10 mouse cellular contexts compared by ENCODE assay signal in genomic region chr1:83870853-83871567, GRCm38 (mm10).
A peak's percentile ranks its signal among the peaks of the same experiment; 100 is the strongest.
DNase-seq lines count a peak whose midpoint lies in the region; ATAC-seq and TF ChIP-seq lines count a peak whose summit lies in the region.
"Had no signal": no experiment of that assay in that cellular context is flagged by ENCODE, and none has a peak within 500 bp of the region (broad histone marks: within the 10 kb centered on the region; RNA-seq: fewer than 3 reads in every experiment).

No protein-coding gene starts in this region.

- no peaks in the 10 kb centered on the region for H3K36me3 ChIP-seq in kidney, embryonic 14.5 days (ENCODE audit: control insufficient read depth, insufficient read depth, low read length)
- H3K36me3 ChIP-seq in kidney, adult 2 months (ENCODE audit: control insufficient read depth, insufficient read depth, low read length) = no peaks in the 10 kb centered on the region
- H3K36me3 ChIP-seq in embryonic facial prominence, embryonic 15.5 days = no peaks in the 10 kb centered on the region
- no peaks in the 10 kb centered on the region for H3K36me3 ChIP-seq in intestine, embryonic 16.5 days (ENCODE audit: control insufficient read depth, insufficient read depth, low read length)
- H3K36me3 ChIP-seq: liver, embryonic 15.5 days had no signal

- H3K4me3 ChIP-seq in kidney, embryonic 14.5 days (ENCODE audit: low read length) = no peak overlapping the region
- no peak overlapping the region for H3K4me3 ChIP-seq in kidney, adult 2 months (ENCODE audit: insufficient read depth, low read depth, low read length)
- H3K4me3 ChIP-seq in embryonic facial prominence, embryonic 15.5 days (replicated peaks) = no peak overlapping the region
- no peak overlapping the region for H3K4me3 ChIP-seq in intestine, embryonic 16.5 days (ENCODE audit: low read length)
- H3K4me3 ChIP-seq: erythroblast, embryonic 14.5 days; liver, embryonic 15.5 days had no signal

- no peak for DNase-seq in kidney, adult 2 months
- peak; percentile 11 for DNase-seq in ovary, postnatal 14 days (ENCODE audit: low spot score)
- DNase-seq in thymus, postnatal 25 days = no peak
- DNase-seq in adrenal gland, postnatal 36 days = no peak
- DNase-seq in testis, postnatal 10 days (ENCODE audit: low spot score) = no peak

- no peaks in the 10 kb centered on the region for H3K9me3 ChIP-seq in kidney, embryonic 14.5 days (ENCODE audit: control insufficient read depth, low read length)
- H3K9me3 ChIP-seq in embryonic facial prominence, embryonic 15.5 days (replicated peaks) = no peaks in the 10 kb centered on the region
- H3K9me3 ChIP-seq in intestine, embryonic 16.5 days (ENCODE audit: control insufficient read depth, low read length) = no peaks in the 10 kb centered on the region
- H3K9me3 ChIP-seq: liver, embryonic 15.5 days had no signal

- H3K27me3 ChIP-seq in kidney, embryonic 14.5 days (ENCODE audit: control insufficient read depth, insufficient read depth, low read length) = no peaks in the 10 kb centered on the region
- H3K27me3 ChIP-seq in kidney, adult 2 months (replicated peaks; ENCODE audit: control insufficient read depth, insufficient read depth, low read length) = no peaks in the 10 kb centered on the region
- 0 out of 2 replicates have a peak, but pooled peaks cover 9% of the 10 kb centered on the region for H3K27me3 ChIP-seq in embryonic facial prominence, embryonic 15.5 days
- no peaks in the 10 kb centered on the region for H3K27me3 ChIP-seq in intestine, embryonic 16.5 days (replicated peaks; ENCODE audit: control insufficient read depth, insufficient read depth, low read length)
- H3K27me3 ChIP-seq: liver, embryonic 15.5 days had no signal

- no peak overlapping the region for H3K9ac ChIP-seq in kidney, embryonic 14.5 days (ENCODE audit: low read depth, low read length)
- no peak overlapping the region for H3K9ac ChIP-seq in embryonic facial prominence, embryonic 15.5 days
- no peak overlapping the region for H3K9ac ChIP-seq in intestine, embryonic 16.5 days (ENCODE audit: low read depth, low read length)
- H3K9ac ChIP-seq: liver, embryonic 15.5 days had no signal

- 0 out of 2 replicates have a peak, but pooled peaks cover 4% of the 10 kb centered on the region for H3K4me1 ChIP-seq in kidney, embryonic 14.5 days (ENCODE audit: control insufficient read depth, insufficient read depth, low read length)
- H3K4me1 ChIP-seq in kidney, adult 2 months (ENCODE audit: control insufficient read depth, insufficient read depth, low read length) = no peaks in the 10 kb centered on the region
- peaks cover 6% of the 10 kb centered on the region; the same call in 1 of the 2 replicates for H3K4me1 ChIP-seq in embryonic facial prominence, embryonic 15.5 days
- H3K4me1 ChIP-seq in intestine, embryonic 16.5 days (ENCODE audit: control insufficient read depth, insufficient read depth, low read length) = no peaks in the 10 kb centered on the region
- H3K4me1 ChIP-seq: liver, embryonic 15.5 days had no signal

- 20% methylated on average over 5 of the region's 5 CpGs for WGBS in kidney, embryonic 14.5 days
- WGBS in kidney, adult 2 months = 27% methylated on average over 5 of the region's 5 CpGs
- 15% methylated on average over 5 of the region's 5 CpGs for WGBS in embryonic facial prominence, embryonic 15.5 days
- 38% methylated on average over 5 of the region's 5 CpGs for WGBS in intestine, embryonic 16.5 days

- H3K27ac ChIP-seq in kidney, embryonic 14.5 days (ENCODE audit: low read depth, low read length) = peak overlapping the region; percentile 44; the same call in 1 of the 2 replicates
- H3K27ac ChIP-seq in kidney, adult 2 months (ENCODE audit: insufficient read depth, low read depth, low read length) = no peak overlapping the region
- no peak overlapping the region for H3K27ac ChIP-seq in embryonic facial prominence, embryonic 15.5 days (replicated peaks)
- H3K27ac ChIP-seq in intestine, embryonic 16.5 days (ENCODE audit: low read length) = no peak overlapping the region
- H3K27ac ChIP-seq: liver, embryonic 15.5 days had no signal

- TF ChIP-seq CTCF in kidney, adult 2 months (conservative IDR thresholded peaks at IDR 0.05; ENCODE audit: insufficient read depth, insufficient read length, low read depth, low read length) = no peak

- peak; percentile 91 for ATAC-seq in kidney, embryonic 14.5 days (ENCODE audit: low FRiP score, low TSS enrichment)
- ATAC-seq in embryonic facial prominence, embryonic 15.5 days (ENCODE audit: insufficient number of reproducible peaks, low FRiP score, low TSS enrichment, low read depth) = peak; percentile 80; the same call in 1 of the 2 replicates
- peak; percentile 74 for ATAC-seq in intestine, embryonic 16.5 days

- no peak overlapping the region for H3K4me2 ChIP-seq in kidney, embryonic 14.5 days (replicated peaks; ENCODE audit: low read depth, low read length)
- H3K4me2 ChIP-seq in embryonic facial prominence, embryonic 15.5 days (replicated peaks) = no peak overlapping the region
- H3K4me2 ChIP-seq in intestine, embryonic 16.5 days (ENCODE audit: low read depth, low read length) = no peak overlapping the region
- H3K4me2 ChIP-seq: liver, embryonic 15.5 days had no signal

- TF ChIP-seq POLR2A in kidney, adult 2 months (IDR thresholded peaks at IDR 0.05; ENCODE audit: low read depth, low read length) = no peak
